ENCODE assay signal across 13 mouse cellular contexts in genomic region chr10:21222104-21223034, GRCm38 (mm10).
DNase-seq lines count a peak whose midpoint lies in the region; ATAC-seq lines count a peak whose summit lies in the region.
"Had no signal": no experiment of that assay in that cellular context is flagged by ENCODE, and none has a peak within 500 bp of the region (broad histone marks: within the 10 kb centered on the region; RNA-seq: fewer than 3 reads in every experiment).

No protein-coding gene starts in this region.

- no peak overlapping the region for H3K27ac ChIP-seq in midbrain, embryonic 15.5 days
- H3K27ac ChIP-seq in midbrain, embryonic 13.5 days: no peak overlapping the region
- H3K27ac ChIP-seq: neural tube, embryonic 13.5 days had no signal

- 0 out of 2 replicates have a peak, but pooled peaks have one; percentile 56 for ATAC-seq in midbrain, embryonic 15.5 days (replicated peaks)
- no peak for ATAC-seq in midbrain, embryonic 13.5 days
- ATAC-seq: hindbrain, embryonic 16.5 days had no signal

- H3K4me2 ChIP-seq in midbrain, embryonic 15.5 days: no peak overlapping the region
- no peak overlapping the region for H3K4me2 ChIP-seq in midbrain, embryonic 13.5 days (replicated peaks)
- H3K4me2 ChIP-seq: neural tube, embryonic 13.5 days had no signal

- H3K9ac ChIP-seq in midbrain, embryonic 15.5 days: no peak overlapping the region
- H3K9ac ChIP-seq in midbrain, embryonic 13.5 days (replicated peaks): no peak overlapping the region
- H3K9ac ChIP-seq: neural tube, embryonic 13.5 days had no signal

- H3K4me3 ChIP-seq in midbrain, embryonic 15.5 days: no peak overlapping the region
- H3K4me3 ChIP-seq in midbrain, embryonic 13.5 days (replicated peaks): no peak overlapping the region
- H3K4me3 ChIP-seq: neural tube, embryonic 13.5 days had no signal

- H3K9me3 ChIP-seq in midbrain, embryonic 15.5 days: no peaks in the 10 kb centered on the region
- H3K9me3 ChIP-seq in midbrain, embryonic 13.5 days: peaks cover 3% of the 10 kb centered on the region; the same call in 1 of the 2 replicates
- H3K9me3 ChIP-seq: neural tube, embryonic 13.5 days had no signal

- WGBS in midbrain, embryonic 15.5 days: 73% methylated on average over 9 of the region's 9 CpGs
- 78% methylated on average over 9 of the region's 9 CpGs for WGBS in midbrain, embryonic 13.5 days

- no peaks in the 10 kb centered on the region for H3K36me3 ChIP-seq in midbrain, embryonic 15.5 days (replicated peaks)
- no peaks in the 10 kb centered on the region for H3K36me3 ChIP-seq in midbrain, embryonic 13.5 days
- H3K36me3 ChIP-seq: neural tube, embryonic 13.5 days had no signal

- DNase-seq in adrenal gland, postnatal 10 days: peak; percentile 23
- no peak for DNase-seq in adrenal gland, adult 18-20 months (ENCODE audit: low spot score in 2 of 2)
- peak; percentile 30 for DNase-seq in kidney, postnatal 10 days
- peak; percentile 51 to 60 for DNase-seq in thymus, postnatal 10 days (ENCODE audit: low spot score in 2 of 2)
- no peak for DNase-seq in ovary, postnatal 36 days (ENCODE audit: low spot score)
- DNase-seq in spleen, adult 12 weeks (ENCODE audit: low spot score): no peak
- DNase-seq: cerebellum, adult 9-10 months; left cerebral cortex, postnatal 4 days; midbrain, embryonic 14.5 days had no signal

- no peaks in the 10 kb centered on the region for H3K4me1 ChIP-seq in midbrain, embryonic 15.5 days
- no peaks in the 10 kb centered on the region for H3K4me1 ChIP-seq in midbrain, embryonic 13.5 days (replicated peaks)
- H3K4me1 ChIP-seq: neural tube, embryonic 13.5 days had no signal

- H3K27me3 ChIP-seq in midbrain, embryonic 15.5 days (replicated peaks): no peaks in the 10 kb centered on the region
- H3K27me3 ChIP-seq in midbrain, embryonic 13.5 days: no peaks in the 10 kb centered on the region
- H3K27me3 ChIP-seq: neural tube, embryonic 13.5 days had no signal

Comparison
In these comparisons a context has a peak if more than half of its experiments do, and no peak if none do; other contexts are left out.
1. DNase-seq: peak in adrenal gland, postnatal 10 days (single experiment), kidney, postnatal 10 days (single experiment) and thymus, postnatal 10 days (2 of 2); none in adrenal gland, adult 18-20 months (0 of 2), ovary, postnatal 36 days (single experiment) and spleen, adult 12 weeks (single experiment).